Mouse (Mus musculus): ENCODE results near the gene Gga3. TPM values are rescaled to one million over a fixed set of nuclear protein-coding genes. Genes with fewer than 3 reads are reported as not detected.

Gga3 gene
- polyA plus RNA-seq, 1 experiment, result 17.7 TPM

GRCm38 (mm10) chr11:115638498-115639409, 34.9 kb upstream of the Gga3 start:
- no peaks in the 10 kb centered on the region for H3K4me1 ChIP-seq (ENCODE audit: control insufficient read depth, insufficient read depth, low read length)
- H3K4me3 ChIP-seq (ENCODE audit: insufficient read depth, low read depth, low read length), result no peak overlapping the region
- 64% methylated on average over 5 of the region's 5 CpGs for whole genome bisulfite sequencing
- TF ChIP-seq POLR2A (IDR thresholded peaks at IDR 0.05; ENCODE audit: low read depth, low read length) (no peak), CTCF (conservative IDR thresholded peaks at IDR 0.05; ENCODE audit: insufficient read depth, insufficient read length, low read depth, low read length) (no peak)
- no peak for DNase-seq
- no peaks in the 10 kb centered on the region for H3K36me3 ChIP-seq (ENCODE audit: control insufficient read depth, insufficient read depth, low read length)
- no peaks in the 10 kb centered on the region for H3K27me3 ChIP-seq (replicated peaks; ENCODE audit: control insufficient read depth, insufficient read depth, low read length)
- H3K27ac ChIP-seq (ENCODE audit: insufficient read depth, low read depth, low read length), result no peak overlapping the region

- Histone ChIP-seq H3K4me1 (ENCODE audit: control insufficient read depth, insufficient read depth, low read length) (no peaks in the 10 kb centered on the region), H3K27me3 (replicated peaks; ENCODE audit: control insufficient read depth, insufficient read depth, low read length) (no peaks in the 10 kb centered on the region), H3K4me3 (ENCODE audit: insufficient read depth, low read depth, low read length) (no peak overlapping the region), H3K27ac (ENCODE audit: insufficient read depth, low read depth, low read length) (no peak overlapping the region), H3K36me3 (ENCODE audit: control insufficient read depth, insufficient read depth, low read length) (no peaks in the 10 kb centered on the region)
- WGBS, result 67% methylated on average over 3 of the region's 3 CpGs
- no peak for DNase-seq
- TF ChIP-seq POLR2A (IDR thresholded peaks at IDR 0.05; ENCODE audit: low read depth, low read length) (no peak), CTCF (conservative IDR thresholded peaks at IDR 0.05; ENCODE audit: insufficient read depth, insufficient read length, low read depth, low read length) (no peak)
These were observed 33.1 kb upstream of the Gga3 start for GRCm38 (mm10) chr11:115636960-115637359.

- 69% methylated on average over 8 of the region's 8 CpGs for WGBS
- Histone ChIP-seq H3K4me1 (ENCODE audit: control insufficient read depth, insufficient read depth, low read length) (no peaks in the 10 kb centered on the region; the same call in 1 of the 2 replicates), H3K27ac (ENCODE audit: insufficient read depth, low read depth, low read length) (no peak overlapping the region), H3K4me3 (ENCODE audit: insufficient read depth, low read depth, low read length) (no peak overlapping the region), H3K36me3 (ENCODE audit: control insufficient read depth, insufficient read depth, low read length) (no peaks in the 10 kb centered on the region), H3K27me3 (replicated peaks; ENCODE audit: control insufficient read depth, insufficient read depth, low read length) (no peaks in the 10 kb centered on the region)
- TF ChIP-seq POLR2A (IDR thresholded peaks at IDR 0.05; ENCODE audit: low read depth, low read length) (no peak), CTCF (conservative IDR thresholded peaks at IDR 0.05; ENCODE audit: insufficient read depth, insufficient read length, low read depth, low read length) (no peak)
- no peak for DNase-seq
These were observed 31.6 kb upstream of the Gga3 start for GRCm38 (mm10) chr11:115635484-115635883.

- H3K27me3 ChIP-seq (replicated peaks; ENCODE audit: control insufficient read depth, insufficient read depth, low read length), result no peaks in the 10 kb centered on the region
- no peak for TF ChIP-seq CTCF (conservative IDR thresholded peaks at IDR 0.05; ENCODE audit: insufficient read depth, insufficient read length, low read depth, low read length)
- no peak for TF ChIP-seq POLR2A (IDR thresholded peaks at IDR 0.05; ENCODE audit: low read depth, low read length)
- DNase-seq, result no peak
- H3K36me3 ChIP-seq (ENCODE audit: control insufficient read depth, insufficient read depth, low read length), result no peaks in the 10 kb centered on the region
- 86% methylated on average over 8 of the region's 8 CpGs for WGBS
- no peak overlapping the region for H3K4me3 ChIP-seq (ENCODE audit: insufficient read depth, low read depth, low read length)
- H3K4me1 ChIP-seq (ENCODE audit: control insufficient read depth, insufficient read depth, low read length), result no peaks in the 10 kb centered on the region; the same call in 1 of the 2 replicates
- no peak overlapping the region for H3K27ac ChIP-seq (ENCODE audit: insufficient read depth, low read depth, low read length)
These were observed 31.2 kb upstream of the Gga3 start for GRCm38 (mm10) chr11:115635041-115635440.

- WGBS, result 80% methylated on average over 4 of the region's 4 CpGs
These were observed 30.3 kb upstream of the Gga3 start for GRCm38 (mm10) chr11:115634109-115634508.

GRCm38 (mm10) chr11:115632862-115633261, 29.0 kb upstream of the Gga3 start:
- WGBS, result 85% methylated on average over 10 of the region's 10 CpGs
- no peak for TF ChIP-seq CTCF (conservative IDR thresholded peaks at IDR 0.05; ENCODE audit: insufficient read depth, insufficient read length, low read depth, low read length)
- no peak for TF ChIP-seq POLR2A (IDR thresholded peaks at IDR 0.05; ENCODE audit: low read depth, low read length)

More at GRCm38 (mm10) chr11:115634109-115634508, 30.3 kb upstream of the Gga3 start:
- Histone ChIP-seq H3K36me3 (ENCODE audit: control insufficient read depth, insufficient read depth, low read length) (no peaks in the 10 kb centered on the region), H3K27ac (ENCODE audit: insufficient read depth, low read depth, low read length) (no peak overlapping the region), H3K4me3 (ENCODE audit: insufficient read depth, low read depth, low read length) (no peak overlapping the region), H3K4me1 (ENCODE audit: control insufficient read depth, insufficient read depth, low read length) (no peaks in the 10 kb centered on the region; the same call in 1 of the 2 replicates), H3K27me3 (replicated peaks; ENCODE audit: control insufficient read depth, insufficient read depth, low read length) (no peaks in the 10 kb centered on the region)
- TF ChIP-seq CTCF (conservative IDR thresholded peaks at IDR 0.05; ENCODE audit: insufficient read depth, insufficient read length, low read depth, low read length) (no peak), POLR2A (IDR thresholded peaks at IDR 0.05; ENCODE audit: low read depth, low read length) (no peak)
- no peak for DNase-seq

GRCm38 (mm10) chr11:115632247-115632646, 28.4 kb upstream of the Gga3 start:
- Histone ChIP-seq H3K27ac (ENCODE audit: insufficient read depth, low read depth, low read length) (no peak overlapping the region), H3K4me1 (ENCODE audit: control insufficient read depth, insufficient read depth, low read length) (no peaks in the 10 kb centered on the region; the same call in 1 of the 2 replicates), H3K27me3 (replicated peaks; ENCODE audit: control insufficient read depth, insufficient read depth, low read length) (no peaks in the 10 kb centered on the region), H3K36me3 (ENCODE audit: control insufficient read depth, insufficient read depth, low read length) (no peaks in the 10 kb centered on the region), H3K4me3 (ENCODE audit: insufficient read depth, low read depth, low read length) (no peak overlapping the region)
- 82% methylated on average over 7 of the region's 7 CpGs for WGBS
- TF ChIP-seq POLR2A (IDR thresholded peaks at IDR 0.05; ENCODE audit: low read depth, low read length), result no peak
- TF ChIP-seq CTCF (conservative IDR thresholded peaks at IDR 0.05; ENCODE audit: insufficient read depth, insufficient read length, low read depth, low read length), result no peak
- no peak for DNase-seq

More at GRCm38 (mm10) chr11:115632862-115633261, 29.0 kb upstream of the Gga3 start:
- H3K4me3 ChIP-seq (ENCODE audit: insufficient read depth, low read depth, low read length), result no peak overlapping the region
- H3K4me1 ChIP-seq (ENCODE audit: control insufficient read depth, insufficient read depth, low read length), result no peaks in the 10 kb centered on the region; the same call in 1 of the 2 replicates
- DNase-seq, result no peak
- H3K27ac ChIP-seq (ENCODE audit: insufficient read depth, low read depth, low read length), result no peak overlapping the region
- no peaks in the 10 kb centered on the region for H3K36me3 ChIP-seq (ENCODE audit: control insufficient read depth, insufficient read depth, low read length)
- H3K27me3 ChIP-seq (replicated peaks; ENCODE audit: control insufficient read depth, insufficient read depth, low read length), result no peaks in the 10 kb centered on the region

All from kidney, adult 2 months (tissue).